Mouse (Mus musculus) leukemia stem cell, adult 10-12 weeks (primary cell): ENCODE measurements around the gene Klhdc3. TPM values are rescaled to one million over a fixed set of nuclear protein-coding genes. Genes with fewer than 3 reads are reported as not detected.

Source experiments
- polyA plus RNA-seq: library from polyadenylated mRNA; stranded (reverse); fragments of >175 nt; gene quantifications from 2 replicates; pipeline ENCODE4 v1.2.3, GENCODE M21; 2012; ENCODE audit warnings: low replicate concordance

Gene Klhdc3
- polyA plus RNA-seq, result 260 and 474 TPM in 2 replicates

GRCm38 (mm10) chr17:46680760-46681373, at the start of gene Klhdc3:
Klhdc3 (minus strand) TSS chr17:46680914.

DNA sequence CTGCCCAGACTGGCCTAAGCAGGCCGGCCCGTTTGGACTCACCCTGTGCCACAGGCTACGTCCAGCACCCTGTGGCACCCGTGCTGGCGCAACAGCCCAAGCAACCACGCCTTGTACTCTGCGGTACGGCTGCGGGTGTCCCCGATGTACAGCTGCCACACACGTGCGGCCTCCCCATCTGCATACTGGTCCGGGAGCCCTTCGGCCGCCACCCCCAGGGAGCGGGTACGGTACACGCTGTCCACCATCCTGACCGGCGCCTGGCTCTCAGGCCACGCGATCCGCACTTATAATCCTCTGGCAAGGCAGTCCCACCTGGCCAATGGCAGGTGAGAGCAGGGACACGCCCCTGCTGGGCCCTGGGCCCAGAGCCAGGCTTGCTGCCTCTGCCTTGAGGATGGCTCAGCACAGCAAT, 48.2 kb upstream of the Klhdc3 start, which contains the start of gene Gnmt:
TSS of gene Gnmt (minus strand) at position 265 of the 415 bp plus-strand sequence.

DNA sequence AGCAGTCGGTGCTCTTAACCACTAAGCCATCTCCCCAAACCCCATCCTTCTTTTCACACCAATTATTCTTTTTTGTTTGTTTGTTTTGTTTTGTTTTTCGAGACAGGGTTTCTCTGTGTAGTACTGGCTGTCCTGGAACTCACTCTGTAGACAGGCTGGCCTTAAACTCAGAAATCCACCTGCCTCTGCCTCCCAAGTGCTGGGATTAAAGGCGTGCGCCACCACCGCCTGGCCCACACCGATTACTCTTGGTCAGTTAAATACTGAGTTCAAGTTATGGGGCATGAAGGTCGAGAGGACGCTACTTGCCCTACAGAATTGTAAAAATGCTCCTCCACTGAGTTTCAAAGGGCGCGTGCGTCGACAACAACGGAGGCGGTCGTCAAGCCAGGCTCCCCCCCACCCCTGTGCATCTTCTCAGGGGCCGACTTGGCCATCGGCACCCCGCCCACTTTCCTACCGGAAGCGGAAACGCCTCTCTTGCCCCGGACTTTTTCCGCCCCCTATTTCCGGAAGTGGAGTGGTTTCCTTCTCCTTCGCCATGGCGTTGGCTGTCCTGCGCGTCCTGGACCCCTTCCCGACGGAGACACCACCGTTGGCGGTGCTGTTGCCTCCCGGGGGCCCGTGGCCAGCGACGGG, 30.4 kb upstream of the Klhdc3 start, which contains the start of gene Pex6:
TSS of gene Pex6 (plus strand) at position 505 of the 639 bp plus-strand sequence.

GRCm38 (mm10) chr17:46704887-46705835, 24.4 kb upstream of the Klhdc3 start, which contains the start of gene Ppp2r5d:
Ppp2r5d (minus strand) TSS chr17:46705111.

DNA sequence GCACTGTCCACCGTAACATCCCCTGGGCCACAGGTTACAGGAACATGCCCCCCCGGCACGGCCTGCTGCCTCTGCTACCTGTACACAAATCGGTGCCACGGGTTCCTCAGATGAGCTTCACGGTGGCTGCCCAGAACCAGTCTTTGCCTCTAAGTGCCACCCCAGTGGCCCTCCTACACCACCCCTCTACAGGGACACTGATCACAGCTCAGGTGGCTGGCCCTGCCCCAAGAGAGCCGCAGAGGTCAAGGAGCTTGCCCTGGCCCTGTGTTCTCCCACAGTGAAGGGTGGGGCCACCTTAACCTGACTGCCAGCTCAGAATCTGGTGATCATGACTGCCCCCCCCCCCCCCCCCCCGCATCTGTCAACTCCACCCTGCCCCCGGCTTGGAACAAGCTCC, 2.3 kb downstream of the Klhdc3 start, which contains the start of gene Mea1:
TSS of gene Mea1 (plus strand) at position 378 of the 400 bp plus-strand sequence.

DNA sequence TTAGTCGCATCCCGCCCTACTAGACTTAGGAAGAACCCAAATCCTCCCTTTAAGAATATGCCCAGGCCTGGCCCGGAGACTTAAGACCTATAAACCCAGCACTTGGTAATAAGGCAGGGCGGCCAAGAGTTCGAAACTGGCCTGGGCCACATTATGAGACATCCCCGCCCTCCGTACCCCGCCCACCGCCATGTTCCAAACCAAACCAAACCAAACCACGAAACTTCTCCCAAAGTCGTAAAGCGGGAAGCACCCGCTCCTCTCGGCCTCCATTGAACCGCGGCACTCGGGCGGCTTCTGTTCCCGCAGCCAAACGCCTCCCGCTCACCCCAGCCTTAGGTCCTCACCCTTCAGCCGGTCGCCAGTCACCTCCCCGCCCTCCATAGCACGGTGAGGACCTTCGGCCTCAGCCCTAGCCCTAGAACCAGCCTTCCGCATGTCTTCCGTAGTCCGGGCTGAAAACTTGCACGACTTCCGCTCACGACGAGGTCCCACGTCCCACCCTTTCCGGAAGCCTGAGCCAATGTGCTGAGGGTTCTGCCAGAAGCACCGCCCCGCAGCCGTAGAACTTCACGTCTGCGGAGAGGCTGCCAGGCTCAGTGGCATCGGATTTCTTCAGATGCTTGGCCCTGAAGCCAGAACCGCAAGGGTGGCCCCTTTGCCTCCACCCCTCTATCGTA, 6.7 kb downstream of the Klhdc3 start, which contains the start of gene Rrp36:
TSS of gene Rrp36 (minus strand) at position 503 of the 680 bp plus-strand sequence.

GRCm38 (mm10) chr17:46650232-46651031, 30.3 kb downstream of the Klhdc3 start, which contains the start of gene Cul7:
Cul7 (plus strand) TSS chr17:46650337.

DNA sequence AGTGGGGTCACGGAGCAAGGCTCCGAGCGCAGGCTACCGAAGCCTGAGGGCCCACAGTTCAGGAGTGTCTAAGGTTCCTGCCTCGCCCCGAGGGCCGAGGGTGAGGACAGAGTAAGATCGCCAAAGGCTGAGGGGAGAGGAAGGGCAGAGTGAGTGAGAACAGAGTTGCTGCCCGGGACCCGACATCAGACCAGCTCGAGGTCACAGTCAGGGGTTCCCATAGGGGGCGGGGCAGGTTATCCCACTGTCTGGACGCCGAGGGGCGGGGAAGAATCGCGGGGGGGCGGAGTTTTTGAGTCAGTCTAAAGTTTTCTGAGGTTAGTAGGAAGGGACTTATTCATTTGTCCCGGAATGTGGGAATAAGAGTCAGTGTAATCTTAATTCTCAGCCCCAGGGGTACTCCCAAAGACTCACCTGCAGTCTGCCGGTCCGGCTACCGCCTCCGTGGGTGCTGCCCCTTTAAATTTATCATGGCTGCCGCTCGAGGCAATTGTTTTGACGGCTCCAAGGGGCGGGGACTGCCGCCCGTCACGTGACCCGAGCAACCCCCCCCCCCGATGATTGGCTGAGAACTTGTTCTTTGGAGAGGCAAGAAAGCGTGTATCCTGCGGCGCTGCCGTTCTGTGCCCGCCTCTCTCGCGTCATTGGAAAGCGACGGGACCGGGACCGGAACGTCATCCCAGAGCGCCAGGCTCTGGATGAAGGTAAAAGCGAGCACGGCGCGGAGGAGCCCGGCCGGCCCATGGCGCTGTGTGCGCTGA, 35.0 kb downstream of the Klhdc3 start, which contains the start of the genes Klc4 and Mrpl2:
TSS of gene Klc4 (minus strand) at position 462 of the 761 bp plus-strand sequence.
TSS of gene Mrpl2 (plus strand) at position 669 of the 761 bp plus-strand sequence.

GRCm38 (mm10) chr17:46628791-46629684, 51.7 kb downstream of the Klhdc3 start, which contains the start of gene Ptk7:
Ptk7 (minus strand) TSS chr17:46629504.

Other genes with a start within 250 kb of the Klhdc3 start
- not detected in 2 replicates for gene Slc22a7, start 242.5 kb downstream of the Klhdc3 start, polyA plus RNA-seq
- 0.54 and 1.0 TPM in 2 replicates for gene Ttbk1, start 193.2 kb downstream of the Klhdc3 start, polyA plus RNA-seq
- gene Dnph1, start 184.2 kb downstream of the Klhdc3 start, polyA plus RNA-seq, result 16.0 and 16.9 TPM in 2 replicates
- gene Cul9, start 134.5 kb downstream of the Klhdc3 start, polyA plus RNA-seq, result 2.6 and 4.9 TPM in 2 replicates
- gene Srf, start 124.7 kb downstream of the Klhdc3 start, polyA plus RNA-seq, result 172 and 177 TPM in 2 replicates
- gene Ptk7, start 51.4 kb downstream of the Klhdc3 start, polyA plus RNA-seq, result 0.66 and 1.9 TPM in 2 replicates
- 6.1 and 9.9 TPM in 2 replicates for gene Klc4, start 34.9 kb downstream of the Klhdc3 start, polyA plus RNA-seq
- gene Mrpl2, start 34.7 kb downstream of the Klhdc3 start, polyA plus RNA-seq, result 845 and 851 TPM in 2 replicates
- gene Cul7, start 30.6 kb downstream of the Klhdc3 start, polyA plus RNA-seq, result 3.1 and 12.3 TPM in 2 replicates
- 7.7 and 14.0 TPM in 2 replicates for gene Rrp36, start 6.6 kb downstream of the Klhdc3 start, polyA plus RNA-seq
- gene Mea1, start 2.1 kb downstream of the Klhdc3 start, polyA plus RNA-seq, result 55.5 and 91.8 TPM in 2 replicates
- gene Ppp2r5d, start 24.2 kb upstream of the Klhdc3 start, polyA plus RNA-seq, result 87.2 and 94.1 TPM in 2 replicates
- 27.7 and 37.0 TPM in 2 replicates for gene Pex6, start 30.5 kb upstream of the Klhdc3 start, polyA plus RNA-seq
- gene Gnmt, start 48.3 kb upstream of the Klhdc3 start, polyA plus RNA-seq, result 0.96 TPM in 1 of 2 replicates, not detected in the other
- 88.2 and 108 TPM in 2 replicates for gene Cnpy3, start 71.3 kb upstream of the Klhdc3 start, polyA plus RNA-seq
- gene Ptcra, start 82.8 kb upstream of the Klhdc3 start, polyA plus RNA-seq, result 0.23 TPM in 1 of 2 replicates, not detected in the other
- 108 and 208 TPM in 2 replicates for gene 2310039H08Rik, start 91.7 kb upstream of the Klhdc3 start, polyA plus RNA-seq
- 2.0 and 16.9 TPM in 2 replicates for gene Rpl7l1, start 101.8 kb upstream of the Klhdc3 start, polyA plus RNA-seq
- gene Bicral, start 177.6 kb upstream of the Klhdc3 start, polyA plus RNA-seq, result 10.2 and 17.7 TPM in 2 replicates
- 23.6 and 27.2 TPM in 2 replicates for gene Tbcc, start 209.8 kb upstream of the Klhdc3 start, polyA plus RNA-seq
- gene Prph2, start 229.5 kb upstream of the Klhdc3 start, polyA plus RNA-seq, result not detected in 2 replicates